Mouse (Mus musculus): ENCODE data around the gene Pgam5. TPM values are rescaled to one million over a fixed set of nuclear protein-coding genes. Genes with fewer than 3 reads are reported as not detected.

The Pgam5 gene
- polyA plus RNA-seq, 1 experiment from 2014 or later, result 107 TPM

GRCm38 (mm10) chr5:110227336-110227883 is 42.3 kb downstream of the Pgam5 start:
- no peak overlapping the region for H3K27ac ChIP-seq (replicated peaks)
- no peak overlapping the region for H3K4me2 ChIP-seq (replicated peaks)
- 42% methylated on average over 1 of the region's 1 CpGs for WGBS
- H3K27me3 ChIP-seq, result no peaks in the 10 kb centered on the region
- H3K9me3 ChIP-seq, result no peaks in the 10 kb centered on the region
- no peak for ATAC-seq (replicated peaks)
- H3K4me3 ChIP-seq, result no peak overlapping the region
- peaks cover 26% of the 10 kb centered on the region for H3K36me3 ChIP-seq
- peaks cover 16% of the 10 kb centered on the region for H3K4me1 ChIP-seq
- no peak overlapping the region for H3K9ac ChIP-seq (replicated peaks)

- Histone ChIP-seq H3K9me3 (no peaks in the 10 kb centered on the region), H3K9ac (replicated peaks) (no peak overlapping the region), H3K27ac (replicated peaks) (no peak overlapping the region), H3K4me3 (no peak overlapping the region), H3K27me3 (no peaks in the 10 kb centered on the region), H3K4me2 (replicated peaks) (no peak overlapping the region), H3K4me1 (peaks cover 3% of the 10 kb centered on the region), H3K36me3 (peaks cover 50% of the 10 kb centered on the region)
- WGBS, result 89% methylated on average over 3 of the region's 3 CpGs
- ATAC-seq (replicated peaks), result no peak
Measured at GRCm38 (mm10) chr5:110225056-110225455, 44.7 kb downstream of the Pgam5 start.

- no peaks in the 10 kb centered on the region for H3K27me3 ChIP-seq
- H3K4me3 ChIP-seq, result no peak overlapping the region
- H3K4me1 ChIP-seq, result no peaks in the 10 kb centered on the region
- WGBS, result 89% methylated on average over 6 of the region's 6 CpGs
- ATAC-seq (replicated peaks), result no peak
- H3K36me3 ChIP-seq, result peaks cover 72% of the 10 kb centered on the region
- no peak overlapping the region for H3K27ac ChIP-seq (replicated peaks)
- no peaks in the 10 kb centered on the region for H3K9me3 ChIP-seq
- no peak overlapping the region for H3K9ac ChIP-seq (replicated peaks)
- H3K4me2 ChIP-seq (replicated peaks), result no peak overlapping the region
Measured at GRCm38 (mm10) chr5:110222757-110223156, 47.0 kb downstream of the Pgam5 start.

DNA sequence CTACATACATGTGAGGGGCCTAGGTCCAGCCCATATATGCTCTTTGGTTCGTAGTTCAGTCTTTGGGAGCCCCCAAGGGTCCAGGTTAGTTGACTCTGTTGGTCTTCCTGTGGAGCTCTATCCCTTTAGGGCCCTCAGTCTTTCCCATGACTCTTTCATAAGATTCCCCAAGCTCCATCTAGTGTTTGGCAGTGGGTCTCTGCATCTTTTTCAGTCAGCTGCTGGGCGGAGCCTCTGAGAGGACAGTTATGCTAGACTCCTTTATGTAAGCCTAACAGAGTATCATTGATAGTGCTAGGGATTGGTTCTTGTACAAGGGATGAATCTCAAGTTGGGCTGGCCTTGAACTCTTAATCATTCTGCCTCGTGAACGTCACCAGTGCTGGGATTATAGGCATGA is 49.4 kb downstream of the Pgam5 start:
- no peak overlapping the region for H3K4me2 ChIP-seq (replicated peaks)
- no peaks in the 10 kb centered on the region for H3K4me1 ChIP-seq
- WGBS, result over 99% methylated on average over 4 of the region's 4 CpGs
- H3K27me3 ChIP-seq, result no peaks in the 10 kb centered on the region
- H3K27ac ChIP-seq (replicated peaks), result no peak overlapping the region
- no peaks in the 10 kb centered on the region for H3K9me3 ChIP-seq
- H3K9ac ChIP-seq (replicated peaks), result no peak overlapping the region
- no peak overlapping the region for H3K4me3 ChIP-seq
- no peak for ATAC-seq (replicated peaks)
- H3K36me3 ChIP-seq, result peaks cover 74% of the 10 kb centered on the region

- 96% methylated on average over 3 of the region's 3 CpGs for WGBS
- Histone ChIP-seq H3K27me3 (no peaks in the 10 kb centered on the region), H3K4me2 (replicated peaks) (no peak overlapping the region), H3K9me3 (no peaks in the 10 kb centered on the region), H3K9ac (replicated peaks) (no peak overlapping the region), H3K36me3 (peaks cover 90% of the 10 kb centered on the region), H3K4me1 (no peaks in the 10 kb centered on the region), H3K4me3 (no peak overlapping the region), H3K27ac (replicated peaks) (no peak overlapping the region)
- no peak for ATAC-seq (replicated peaks)
Measured at GRCm38 (mm10) chr5:110216780-110217179, 52.9 kb downstream of the Pgam5 start.

DNA sequence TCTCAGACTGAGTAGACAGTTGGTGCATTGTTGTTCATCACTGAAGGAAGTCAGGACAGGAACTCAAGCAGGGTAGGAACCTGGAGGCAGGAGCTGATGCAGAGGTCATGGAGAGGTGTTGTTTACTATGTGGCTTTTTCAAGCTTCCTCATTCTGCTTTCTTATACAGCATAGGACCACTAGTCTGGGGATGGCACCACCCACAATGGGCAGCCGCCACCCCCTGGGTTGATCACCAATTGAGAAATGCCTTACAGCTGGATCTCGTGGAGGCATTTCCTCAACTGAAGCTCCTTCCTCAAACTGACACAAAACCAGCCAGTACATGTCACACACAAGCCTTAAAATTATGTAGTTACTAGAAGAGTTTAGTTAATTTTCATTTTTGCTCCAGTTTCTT is 58.4 kb downstream of the Pgam5 start:
- peaks cover 89% of the 10 kb centered on the region for H3K36me3 ChIP-seq
- H3K9me3 ChIP-seq, result no peaks in the 10 kb centered on the region
- H3K4me2 ChIP-seq (replicated peaks), result no peak overlapping the region
- 88% methylated on average over 2 of the region's 2 CpGs for WGBS
- H3K27ac ChIP-seq (replicated peaks), result no peak overlapping the region
- no peaks in the 10 kb centered on the region for H3K4me1 ChIP-seq
- no peak overlapping the region for H3K4me3 ChIP-seq
- ATAC-seq (replicated peaks), result no peak
- H3K9ac ChIP-seq (replicated peaks), result no peak overlapping the region
- H3K27me3 ChIP-seq, result no peaks in the 10 kb centered on the region

Other genes with a start within 250 kb of the Pgam5 start
- gene Gm17655, start 197.4 kb downstream of the Pgam5 start, polyA plus RNA-seq (2015; fragmentation: Nextera tagmentation; extraction: Ambion mirVana), result 4.6 and 8.8 TPM in 2 replicates
- 0.70 and 1.0 TPM in 2 replicates for gene Gm35315, start 175.5 kb downstream of the Pgam5 start, polyA plus RNA-seq (2015; fragmentation: Nextera tagmentation; extraction: Ambion mirVana)
- 2.6 and 2.8 TPM in 2 replicates for gene Plcxd1, start 169.9 kb downstream of the Pgam5 start, polyA plus RNA-seq (2015; fragmentation: Nextera tagmentation; extraction: Ambion mirVana)
- 66.3 and 67.9 TPM in 2 replicates for gene Gtpbp6, start 161.7 kb downstream of the Pgam5 start, polyA plus RNA-seq (2015; fragmentation: Nextera tagmentation; extraction: Ambion mirVana)
- 17.3 and 17.9 TPM in 2 replicates for gene Zfp605, start 159.8 kb downstream of the Pgam5 start, polyA plus RNA-seq (2015; fragmentation: Nextera tagmentation; extraction: Ambion mirVana)
- gene Chfr, start 134.1 kb downstream of the Pgam5 start, polyA plus RNA-seq (2015; fragmentation: Nextera tagmentation; extraction: Ambion mirVana), result 85.2 and 86.9 TPM in 2 replicates
- gene Golga3, start 93.2 kb downstream of the Pgam5 start, polyA plus RNA-seq (2015; fragmentation: Nextera tagmentation; extraction: Ambion mirVana), result 21.6 and 21.7 TPM in 2 replicates
- 26.9 and 28.6 TPM in 2 replicates for gene Ankle2, start 38.9 kb downstream of the Pgam5 start, polyA plus RNA-seq (2015; fragmentation: Nextera tagmentation; extraction: Ambion mirVana)
- 6.3 and 8.4 TPM in 2 replicates for gene Pxmp2, start 16.3 kb upstream of the Pgam5 start, polyA plus RNA-seq (2015; fragmentation: Nextera tagmentation; extraction: Ambion mirVana)
- 14.3 and 16.3 TPM in 2 replicates for gene Pole, start 16.4 kb upstream of the Pgam5 start, polyA plus RNA-seq (2015; fragmentation: Nextera tagmentation; extraction: Ambion mirVana)
- gene P2rx2, start 73.3 kb upstream of the Pgam5 start, polyA plus RNA-seq (2015; fragmentation: Nextera tagmentation; extraction: Ambion mirVana), result 5.7 and 6.8 TPM in 2 replicates
- gene Lrcol1, start 74.8 kb upstream of the Pgam5 start, polyA plus RNA-seq (2015; fragmentation: Nextera tagmentation; extraction: Ambion mirVana), result not detected in 2 replicates
- gene Fbrsl1, start 178.6 kb upstream of the Pgam5 start, polyA plus RNA-seq (2015; fragmentation: Nextera tagmentation; extraction: Ambion mirVana), result 26.4 and 30.8 TPM in 2 replicates

Measured in forebrain, embryonic 15.5 days (tissue).